Mouse (Mus musculus) heart, embryonic 14.5 days (tissue): Measurements from ENCODE around the gene Sec22b. TPM values are rescaled to one million over a fixed set of nuclear protein-coding genes. Genes with fewer than 3 reads are reported as not detected.
A peak's percentile ranks its signal among the peaks of the same experiment; 100 is the strongest.

Experiments used
- ATAC-seq: fragments of 200-750 bp; cut with Nextera tagmentation; 2 replicates; pipeline ENCODE4 v1.8.0; 2017; ENCODE audit warnings: low read depth, moderate TSS enrichment; ENCODE audit not compliant: insufficient number of reproducible peaks, insufficient read depth, low FRiP score
- H3K27ac ChIP-seq, 2 experiments: fragments of 200-500 bp in 1 of 2; fragments of 300-500 bp in 1 of 2; sonication (generic) in 1 of 2; replicated peaks in 1 of 2; 2 replicates each; pipeline ENCODE4 v1.5.1; 2012 to 2014; ENCODE audit warnings: low read depth in 2 of 2, low read length in 2 of 2, control low read depth in 1 of 2, mild to moderate bottlenecking in 1 of 2, mixed read lengths in 1 of 2; ENCODE audit not compliant: control insufficient read depth in 1 of 2, insufficient read depth in 1 of 2
- H3K27me3 ChIP-seq: fragments of 300-500 bp; sonication (generic); 2 replicates; pipeline ENCODE4 v1.6.1; 2014; ENCODE audit warnings: mild to moderate bottlenecking, low read length, control low read depth; ENCODE audit not compliant: control insufficient read depth, insufficient read depth
- H3K36me3 ChIP-seq: fragments of 300-500 bp; sonication (generic); 2 replicates; pipeline ENCODE4 v1.6.1; 2014; ENCODE audit warnings: mild to moderate bottlenecking, control low read depth, low read length, mixed read lengths; ENCODE audit not compliant: control insufficient read depth, insufficient read depth
- H3K4me1 ChIP-seq, 2 experiments: fragments of 200-500 bp in 1 of 2; fragments of 300-500 bp in 1 of 2; sonication (generic) in 1 of 2; 2 replicates each; pipeline ENCODE4 v1.6.1; 2012 to 2014; ENCODE audit warnings: low read length in 2 of 2, control low read depth in 1 of 2, mixed read lengths in 1 of 2; ENCODE audit not compliant: control insufficient read depth in 2 of 2, insufficient read depth in 2 of 2
- H3K4me2 ChIP-seq: fragments of 300-500 bp; sonication (generic); 2 replicates; pipeline ENCODE4 v1.6.1; 2014; ENCODE audit warnings: mild to moderate bottlenecking, low read length
- H3K4me3 ChIP-seq, 2 experiments: fragments of 200-500 bp in 1 of 2; fragments of 300-500 bp in 1 of 2; sonication (generic) in 1 of 2; 2 replicates each; pipeline ENCODE4 v1.5.1; 2012 to 2014; ENCODE audit warnings: low read length in 2 of 2, mild to moderate bottlenecking in 2 of 2, control low read depth in 1 of 2, low read depth in 1 of 2, moderate library complexity in 1 of 2; ENCODE audit not compliant: control insufficient read depth in 1 of 2, insufficient read depth in 1 of 2
- H3K9ac ChIP-seq: fragments of 300-500 bp; sonication (generic); 2 replicates; pipeline ENCODE4 v1.6.1; 2014; ENCODE audit warnings: mild to moderate bottlenecking, low read length
- H3K9me3 ChIP-seq: fragments of 300-500 bp; sonication (generic); 2 replicates; pipeline ENCODE4 v1.6.1; 2016; ENCODE audit warnings: low read length, control low read depth; ENCODE audit not compliant: control insufficient read depth
- WGBS: fragments of 180-500 bp; shearing (Covaris S2); extraction: QIAGEN DNeasy Blood & Tissue Kit; methylation state at CpG from one replicate; pipeline ENCODE4 v1.1.7; 2014; 5-methylcytosine and 5-hydroxymethylcytosine counted together
- polyA plus RNA-seq: library from polyadenylated mRNA; unstranded; fragments of >200 nt; fragmentation: Nextera tagmentation; extraction: Ambion mirVana; gene quantifications from 2 replicates; pipeline ENCODE4 v1.2.1, GENCODE M21; 2014

Sec22b gene
- 131 and 136 TPM in 2 replicates for polyA plus RNA-seq

DNA sequence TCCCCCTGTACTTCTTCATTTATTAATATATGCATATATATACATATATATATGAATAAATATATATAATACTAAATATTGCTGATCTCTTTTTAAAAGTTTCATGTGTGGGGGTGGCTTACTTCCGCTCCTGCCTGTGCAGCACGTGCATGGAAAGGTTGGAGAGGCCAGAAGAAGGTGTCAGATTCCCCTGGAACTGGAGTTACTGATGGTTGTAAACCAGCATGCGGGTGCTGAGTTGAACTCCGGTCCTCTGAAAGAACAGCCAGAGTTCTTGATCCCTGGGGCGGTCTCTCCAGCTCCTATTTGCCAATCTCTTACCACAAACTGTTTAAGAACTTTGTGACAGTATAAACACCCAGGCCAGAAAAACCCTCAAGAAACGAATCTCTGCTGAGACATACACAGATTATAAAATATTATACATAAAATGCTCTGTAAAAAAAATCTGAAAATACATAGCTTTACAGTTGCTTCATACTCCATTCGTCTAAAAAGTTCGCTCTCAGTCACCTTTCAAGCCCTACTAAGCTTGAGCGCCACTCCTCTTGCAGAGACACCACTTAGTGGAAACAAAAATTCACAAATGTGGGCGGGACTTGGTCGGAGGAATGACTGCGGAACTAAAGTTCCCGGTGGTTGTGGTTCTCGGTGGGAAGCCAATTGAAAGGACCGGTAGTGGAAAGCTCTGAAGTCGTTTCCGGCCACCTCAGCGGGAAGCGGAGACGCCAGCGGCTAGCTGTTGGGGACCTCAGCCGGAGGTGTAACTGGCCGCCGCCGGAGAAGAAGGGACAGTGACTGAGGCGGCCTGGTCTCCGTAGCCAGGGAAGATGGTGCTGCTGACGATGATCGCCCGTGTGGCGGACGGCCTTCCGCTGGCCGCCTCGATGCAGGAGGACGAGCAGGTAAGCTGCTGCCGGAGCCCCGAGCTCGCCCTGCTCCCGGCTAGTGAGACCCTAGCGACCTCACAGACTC lies at the start of gene Sec22b:
Gene Sec22b, plus strand, starts transcription at position 675 of the 975 bp plus-strand sequence.
- H3K36me3 ChIP-seq: no peaks in the 10 kb centered on the region
- H3K4me2 ChIP-seq: peak within 1 kb of the TSS; percentile 85
- H3K4me3 ChIP-seq: peak within 1 kb of the TSS; percentile 79 to 99
- H3K9me3 ChIP-seq: no peaks in the 10 kb centered on the region
- peak within 1 kb of the TSS; percentile 38 to 67 for H3K27ac ChIP-seq
- H3K27me3 ChIP-seq: no peaks in the 10 kb centered on the region
- H3K9ac ChIP-seq: peak within 1 kb of the TSS; percentile 97
- peak; percentile 81 for ATAC-seq
- 4% methylated on average over 41 of the region's 41 CpGs for WGBS
- H3K4me1 ChIP-seq: peaks cover 7 to 25% of the 10 kb centered on the region in 2 experiments

- Histone ChIP-seq H3K9ac (no peak overlapping the region), H3K9me3 (peaks cover 3% of the 10 kb centered on the region; the same call in 1 of the 2 replicates), H3K4me2 (no peak overlapping the region), H3K27me3 (no peaks in the 10 kb centered on the region), H3K4me3 (no peak overlapping the region), H3K4me1 (no peaks in the 10 kb centered on the region), H3K27ac (no peak overlapping the region), H3K36me3 (no peaks in the 10 kb centered on the region)
- 88% methylated on average over 2 of the region's 2 CpGs for WGBS
- no peak for ATAC-seq
Measured at GRCm38 (mm10) chr3:97851803-97852202, 49.2 kb upstream of the Sec22b start.

- no peak overlapping the region for H3K4me3 ChIP-seq
- H3K9me3 ChIP-seq: peaks cover 3% of the 10 kb centered on the region; the same call in 1 of the 2 replicates
- H3K4me1 ChIP-seq: 0 out of 4 replicates have a peak, but pooled peaks cover 0 to 5% of the 10 kb centered on the region in 2 experiments
- no peak for ATAC-seq
- 78% methylated on average over 9 of the region's 9 CpGs for WGBS
- H3K9ac ChIP-seq: no peak overlapping the region
- no peak overlapping the region for H3K27ac ChIP-seq
- H3K36me3 ChIP-seq: no peaks in the 10 kb centered on the region
- no peak overlapping the region for H3K4me2 ChIP-seq
- no peaks in the 10 kb centered on the region for H3K27me3 ChIP-seq
Measured at GRCm38 (mm10) chr3:97854575-97855384, 46.2 kb upstream of the Sec22b start.

DNA sequence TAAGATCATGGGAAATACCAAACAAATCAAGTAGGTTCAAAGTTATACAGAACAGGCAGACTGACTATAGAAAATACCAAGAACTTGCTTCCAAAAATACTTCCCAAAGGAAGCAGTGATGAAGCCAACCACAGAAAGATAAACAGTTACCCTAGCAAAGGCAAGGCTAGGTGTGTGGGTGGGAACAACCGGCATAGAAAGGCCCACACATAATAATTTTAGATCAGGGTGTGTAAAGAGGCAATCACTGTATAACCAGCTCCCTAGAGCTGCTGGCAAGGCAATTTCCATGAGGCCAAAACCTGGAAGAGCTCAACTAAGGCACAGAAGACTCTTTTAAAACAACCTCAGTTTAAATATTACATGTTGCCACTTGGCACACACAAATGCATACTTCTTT lies 41.6 kb upstream of the Sec22b start:
- WGBS: 38% methylated on average over 1 of the region's 1 CpGs
- Histone ChIP-seq H3K4me3 (no peak overlapping the region), H3K4me2 (no peak overlapping the region), H3K9me3 (no peaks in the 10 kb centered on the region), H3K27ac (no peak overlapping the region), H3K27me3 (no peaks in the 10 kb centered on the region), H3K4me1 (peaks cover 2 to 9% of the 10 kb centered on the region in 2 experiments; a peak in 2 of 4 replicates), H3K9ac (no peak overlapping the region), H3K36me3 (no peaks in the 10 kb centered on the region)
- ATAC-seq: no peak

DNA sequence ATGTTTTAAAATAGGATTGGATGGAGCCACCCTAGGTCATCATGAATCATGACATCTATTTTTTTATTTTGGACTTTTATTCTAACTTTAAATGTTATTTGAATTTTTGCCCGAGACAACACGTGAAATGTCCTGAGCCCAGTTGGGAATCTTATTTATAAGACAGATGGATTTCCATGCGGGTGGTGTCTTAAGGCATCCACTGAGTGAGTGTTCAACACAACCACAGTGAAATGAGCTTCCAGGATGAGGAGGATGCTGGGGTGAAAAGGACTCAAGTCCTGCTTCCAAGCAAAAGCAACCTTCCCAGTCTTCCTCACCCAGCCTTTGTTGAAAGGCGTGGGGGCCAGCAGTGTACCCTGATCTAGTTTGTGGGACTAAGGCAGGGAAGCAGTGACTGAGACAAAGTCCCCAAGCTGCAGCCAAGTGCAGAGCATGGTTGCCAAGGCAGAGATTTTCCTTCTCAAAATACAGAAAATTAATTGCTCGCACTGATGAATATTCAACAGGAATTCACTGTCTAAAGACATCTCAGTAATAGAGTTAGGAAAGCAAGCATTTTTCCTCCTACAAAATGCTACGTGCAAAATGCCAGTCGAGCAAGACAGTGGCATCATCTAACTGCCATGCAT lies 40.1 kb upstream of the Sec22b start:
- no peaks in the 10 kb centered on the region for H3K27me3 ChIP-seq
- H3K27ac ChIP-seq: no peak overlapping the region
- no peak for ATAC-seq
- WGBS: 89% methylated on average over 7 of the region's 7 CpGs
- H3K4me2 ChIP-seq: no peak overlapping the region
- no peaks in the 10 kb centered on the region for H3K36me3 ChIP-seq
- peaks cover 2 to 19% of the 10 kb centered on the region in 2 experiments; a peak in 2 of 4 replicates for H3K4me1 ChIP-seq
- H3K9me3 ChIP-seq: no peaks in the 10 kb centered on the region
- H3K9ac ChIP-seq: no peak overlapping the region
- H3K4me3 ChIP-seq: no peak overlapping the region

GRCm38 (mm10) chr3:97866696-97867095 lies 34.3 kb upstream of the Sec22b start:
- H3K4me3 ChIP-seq: peak overlapping the region; percentile 80 to 82
- 50% methylated on average over 4 of the region's 4 CpGs for WGBS
- H3K4me1 ChIP-seq: peaks cover 15 to 32% of the 10 kb centered on the region in 2 experiments
- peak overlapping the region; percentile 86 to 98; a peak in 3 of 4 replicates for H3K27ac ChIP-seq
- H3K9ac ChIP-seq: peak overlapping the region; percentile 96
- H3K36me3 ChIP-seq: no peaks in the 10 kb centered on the region
- H3K4me2 ChIP-seq: peak overlapping the region; percentile 85
- ATAC-seq: no peak
- H3K27me3 ChIP-seq: no peaks in the 10 kb centered on the region
- H3K9me3 ChIP-seq: no peaks in the 10 kb centered on the region
